Comparison of ENCODE assay signal across 11 mouse cellular contexts in the genomic region with DNA sequence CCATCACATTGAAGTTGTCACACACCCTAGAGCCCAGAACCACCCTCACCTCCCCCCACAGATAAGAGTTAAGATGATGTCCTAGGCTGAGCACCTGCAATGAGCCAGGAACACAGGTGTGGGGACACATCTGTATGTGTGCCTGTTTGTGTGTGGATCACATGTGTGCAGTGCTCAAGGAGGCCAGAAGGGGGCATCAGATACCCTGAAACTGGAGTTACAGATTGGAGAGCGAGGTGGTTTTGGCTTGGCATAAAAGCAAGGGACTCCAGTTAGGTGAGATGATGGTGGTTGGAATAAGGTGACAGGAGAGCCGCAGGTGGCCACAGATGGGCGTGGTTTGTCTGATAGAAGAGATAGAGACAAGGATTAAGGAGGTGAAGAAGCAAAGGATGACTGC. TPM values are rescaled to one million over a fixed set of nuclear protein-coding genes. Genes with fewer than 3 reads are reported as not detected.
DNase-seq lines count a peak whose midpoint lies in the region; TF ChIP-seq lines count a peak whose summit lies in the region.
"Had no signal": no experiment of that assay in that cellular context is flagged by ENCODE, and none has a peak within 500 bp of the region (broad histone marks: within the 10 kb centered on the region; RNA-seq: fewer than 3 reads in every experiment).

No protein-coding gene starts in this region.

- 92% methylated on average over 3 of the region's 3 CpGs for WGBS in cerebellum, adult 2 months

- TF ChIP-seq POLR2A in cerebellum, adult 2 months (IDR thresholded peaks at IDR 0.05; ENCODE audit: borderline replicate concordance, insufficient read depth, low read length) = no peak
- TF ChIP-seq POLR2A in brain, embryonic 14.5 days (IDR thresholded peaks at IDR 0.05; ENCODE audit: borderline replicate concordance, extremely low read depth, insufficient read depth, insufficient read length, poor library complexity, severe bottlenecking) = no peak

- H3K4me3 ChIP-seq in cerebellum, adult 2 months (replicated peaks; ENCODE audit: insufficient read depth, low read depth, low read length) = no peak overlapping the region
- no peak overlapping the region for H3K4me3 ChIP-seq in layer of hippocampus, adult 2 months
- H3K4me3 ChIP-seq: embryonic facial prominence, embryonic 12.5 days; hindbrain, embryonic 10.5 days had no signal

- TF ChIP-seq CTCF in cerebellum, adult 2 months (IDR thresholded peaks at IDR 0.05; ENCODE audit: borderline replicate concordance, insufficient read depth, low read depth, low read length) = peak; percentile 17; the same call in 1 of the 2 replicates
- peak; percentile 69 for TF ChIP-seq CTCF in layer of hippocampus, adult 2 months (conservative IDR thresholded peaks at IDR 0.05)
- TF ChIP-seq CTCF in brain, embryonic 14.5 days (IDR thresholded peaks at IDR 0.05; ENCODE audit: borderline replicate concordance, extremely low read depth, insufficient read depth, insufficient read length) = peak; percentile 36; the same call in 1 of the 2 replicates

- H3K27ac ChIP-seq in cerebellum, adult 2 months (ENCODE audit: insufficient read depth, low read length) = no peak overlapping the region
- H3K27ac ChIP-seq in layer of hippocampus, adult 2 months = no peak overlapping the region
- H3K27ac ChIP-seq: embryonic facial prominence, embryonic 12.5 days; hindbrain, embryonic 10.5 days had no signal

- no peaks in the 10 kb centered on the region; the same call in 1 of the 2 replicates for H3K27me3 ChIP-seq in cerebellum, adult 2 months (ENCODE audit: control insufficient read depth, insufficient read depth, low read length)

- DNase-seq in cerebellum, adult 2 months = no peak
- no peak for DNase-seq in cerebellum, adult 8-10 months
- DNase-seq in layer of hippocampus, adult 2 months (ENCODE audit: low spot score in 2 of 2) = peak in 1 of 2 experiments; percentile 23
- DNase-seq in layer of hippocampus, adult 8-10 months (ENCODE audit: low spot score in 2 of 2) = no peak
- DNase-seq in 416B (ENCODE audit: low read depth) = peak; percentile 56
- DNase-seq in brain, embryonic 14.5 days (ENCODE audit: low read depth) = no peak
- DNase-seq in urinary bladder, postnatal 4 days (ENCODE audit: low spot score in 2 of 2) = no peak
- DNase-seq in adrenal gland, postnatal 36 days = no peak
- DNase-seq: gastrocnemius, postnatal 10 days had no signal

- H3K4me1 ChIP-seq in cerebellum, adult 2 months (ENCODE audit: control insufficient read depth, insufficient read depth, low read length) = peaks cover 10% of the 10 kb centered on the region

RNA-seq across cellular contexts. Expression of a gene that starts 4.2 kb away (rescaled TPM):
- polyA plus RNA-seq in cerebellum, adult 2 months (2012; rRNA removed) = 12.6 and 12.8 TPM in 2 replicates
- total RNA-seq in layer of hippocampus, adult 2 months (2021) = 10 to 100 TPM; 25.7 to 31.1 TPM
- 10 to 100 TPM; 25.2 to 30.3 (median 26.7) TPM for total RNA-seq in layer of hippocampus, adult 8-10 months (2022)
- 14.3 and 19.4 TPM in 2 replicates for polyA plus RNA-seq in brain, embryonic 14.5 days (2012; rRNA removed)
- total RNA-seq in adrenal gland, postnatal 36 days (2021) = 10 to 100 TPM in 1 of 2 experiments, 1 to 10 TPM in 1; 4.3 to 10.5 TPM

Comparison
In these comparisons a context has a peak if more than half of its experiments do, and no peak if none do; other contexts are left out.
1. CTCF ChIP-seq: peak in every context shown above with its lines; median percentile 69 in layer of hippocampus, adult 2 months; 36 in brain, embryonic 14.5 days; 17 in cerebellum, adult 2 months.